Mouse (Mus musculus) CD4-positive helper T cell, adult 2 months (primary cell): ENCODE results near the gene Zfp950.
A peak's percentile ranks its signal among the peaks of the same experiment; 100 is the strongest.
"Not testable (repeated sequence)": the region's sequence is repeated elsewhere in the genome, so short reads cannot be mapped to it uniquely, and the experiment has no call there.

Experiments
- DNase-seq: peaks from one replicate; pipeline ENCODE4 v3.0.0-alpha.2; 2012; ENCODE audit warnings: low read depth, missing footprints, low spot score

Gene Zfp950

GRCm38 (mm10) chr19:61140342-61141206 lies at the start of gene Zfp950:
Gene Zfp950 (minus strand): TSS chr19:61140840.
- peak; percentile 92 for DNase-seq

GRCm38 (mm10) chr19:61183590-61183989 lies 43.0 kb upstream of the Zfp950 start, which contains the start of gene Gm6020:
Gene Gm6020 (plus strand): TSS chr19:61183890.
- not testable (repeated sequence) for DNase-seq

- no peak for DNase-seq
These were observed 35.2 kb upstream of the Zfp950 start, which contains the start of gene Gm7102 for GRCm38 (mm10) chr19:61175756-61176324. Gene Gm7102 (minus strand): TSS chr19:61176309.

GRCm38 (mm10) chr19:61151701-61152420 lies 11.2 kb upstream of the Zfp950 start:
- peak; percentile 32 for DNase-seq

GRCm38 (mm10) chr19:61151372-61151700 lies 10.7 kb upstream of the Zfp950 start:
- DNase-seq, result peak; percentile 46

GRCm38 (mm10) chr19:61141299-61141698 lies 659 bp upstream of the Zfp950 start:
- no peak for DNase-seq

GRCm38 (mm10) chr19:61138655-61139054 lies 2.0 kb downstream of the Zfp950 start:
- DNase-seq, result no peak

GRCm38 (mm10) chr19:61131096-61131495 lies 9.5 kb downstream of the Zfp950 start:
- no peak for DNase-seq

- no peak for DNase-seq
These were observed 30.5 kb downstream of the Zfp950 start for GRCm38 (mm10) chr19:61110184-61110583.

- DNase-seq, result peak; percentile 35
These were observed 42.9 kb downstream of the Zfp950 start for GRCm38 (mm10) chr19:61097764-61098163.

GRCm38 (mm10) chr19:61096776-61097175 lies 43.9 kb downstream of the Zfp950 start:
- DNase-seq, result no peak

GRCm38 (mm10) chr19:61090541-61090940 lies 50.1 kb downstream of the Zfp950 start:
- no peak for DNase-seq

GRCm38 (mm10) chr19:61089001-61089400 lies 51.6 kb downstream of the Zfp950 start:
- no peak for DNase-seq

GRCm38 (mm10) chr19:61087781-61088180 lies 52.9 kb downstream of the Zfp950 start:
- DNase-seq, result no peak

- no peak for DNase-seq
These were observed 55.4 kb downstream of the Zfp950 start for GRCm38 (mm10) chr19:61085217-61085616.

- DNase-seq, result peak; percentile 81
These were observed 56.3 kb downstream of the Zfp950 start for GRCm38 (mm10) chr19:61084149-61084940.

- DNase-seq, result no peak
These were observed 57.6 kb downstream of the Zfp950 start for GRCm38 (mm10) chr19:61083006-61083405.

GRCm38 (mm10) chr19:61080251-61080749 lies 60.3 kb downstream of the Zfp950 start:
- DNase-seq, result no peak

- no peak for DNase-seq
These were observed 62.0 kb downstream of the Zfp950 start for GRCm38 (mm10) chr19:61078622-61079021.

GRCm38 (mm10) chr19:61065011-61065410 lies 75.6 kb downstream of the Zfp950 start:
- no peak for DNase-seq

- DNase-seq, result no peak
These were observed 76.3 kb downstream of the Zfp950 start for GRCm38 (mm10) chr19:61064386-61064785.
